Mouse (Mus musculus): ENCODE data around the gene Il18. TPM values are rescaled to one million over a fixed set of nuclear protein-coding genes. Genes with fewer than 3 reads are reported as not detected.
A peak's percentile ranks its signal among the peaks of the same experiment; 100 is the strongest.

Gene Il18
- polyA plus RNA-seq, 1 experiment from 2014 or later, result 6.6 TPM

- no peaks in the 10 kb centered on the region for H3K9me3 ChIP-seq
- no peaks in the 10 kb centered on the region for H3K27me3 ChIP-seq
- ATAC-seq (ENCODE audit: insufficient number of reproducible peaks, low FRiP score, low TSS enrichment, low read depth), result no peak
- peaks cover 11% of the 10 kb centered on the region for H3K4me1 ChIP-seq
- no peak overlapping the region for H3K4me3 ChIP-seq
- 9% methylated on average over 2 of the region's 2 CpGs for WGBS
- no peak overlapping the region for H3K27ac ChIP-seq
- no peak overlapping the region for H3K9ac ChIP-seq
- H3K4me2 ChIP-seq, result no peak overlapping the region
- no peaks in the 10 kb centered on the region for H3K36me3 ChIP-seq
Observed at GRCm38 (mm10) chr9:50530890-50531289, 23.7 kb upstream of the Il18 start.

DNA sequence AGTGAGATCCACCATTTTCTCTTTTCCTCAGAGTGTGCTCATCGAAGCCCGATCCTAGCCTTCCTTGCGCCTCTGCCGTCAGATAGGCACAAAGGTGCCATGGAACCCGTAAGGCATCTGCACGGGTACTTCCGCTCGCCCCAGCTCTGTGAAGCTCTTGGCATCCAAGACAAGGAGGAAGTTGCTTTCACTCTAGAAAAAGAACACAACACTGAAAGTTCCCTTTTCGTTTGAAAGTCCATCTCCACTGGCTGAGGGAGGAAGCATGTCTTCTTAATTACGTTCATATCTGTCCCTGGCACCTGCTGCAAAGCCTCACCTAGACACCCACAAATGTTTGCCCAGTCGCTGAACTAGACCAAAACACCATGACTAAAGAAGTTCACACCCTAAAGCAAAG is 21.3 kb upstream of the Il18 start:
- Histone ChIP-seq H3K27me3 (no peaks in the 10 kb centered on the region), H3K4me1 (no peaks in the 10 kb centered on the region), H3K36me3 (no peaks in the 10 kb centered on the region), H3K4me2 (no peak overlapping the region), H3K27ac (no peak overlapping the region), H3K4me3 (no peak overlapping the region), H3K9ac (no peak overlapping the region), H3K9me3 (no peaks in the 10 kb centered on the region)
- WGBS, result 76% methylated on average over 11 of the region's 11 CpGs
- no peak for ATAC-seq (ENCODE audit: insufficient number of reproducible peaks, low FRiP score, low TSS enrichment, low read depth)

- H3K4me1 ChIP-seq, result no peaks in the 10 kb centered on the region
- no peak overlapping the region for H3K4me2 ChIP-seq
- no peak overlapping the region for H3K9ac ChIP-seq
- H3K27me3 ChIP-seq, result no peaks in the 10 kb centered on the region
- H3K9me3 ChIP-seq, result no peaks in the 10 kb centered on the region
- no peak overlapping the region for H3K27ac ChIP-seq
- no peak overlapping the region for H3K4me3 ChIP-seq
- no peak for ATAC-seq (ENCODE audit: insufficient number of reproducible peaks, low FRiP score, low TSS enrichment, low read depth)
- 68% methylated on average over 3 of the region's 3 CpGs for WGBS
- no peaks in the 10 kb centered on the region for H3K36me3 ChIP-seq
Observed at GRCm38 (mm10) chr9:50533791-50534190, 20.8 kb upstream of the Il18 start.

GRCm38 (mm10) chr9:50535930-50536329 is 18.7 kb upstream of the Il18 start:
- Histone ChIP-seq H3K27ac (no peak overlapping the region), H3K4me2 (no peak overlapping the region), H3K9me3 (no peaks in the 10 kb centered on the region), H3K4me3 (no peak overlapping the region), H3K9ac (no peak overlapping the region), H3K36me3 (no peaks in the 10 kb centered on the region), H3K27me3 (no peaks in the 10 kb centered on the region), H3K4me1 (no peaks in the 10 kb centered on the region)
- ATAC-seq (ENCODE audit: insufficient number of reproducible peaks, low FRiP score, low TSS enrichment, low read depth), result no peak
- 69% methylated on average over 5 of the region's 5 CpGs for WGBS

DNA sequence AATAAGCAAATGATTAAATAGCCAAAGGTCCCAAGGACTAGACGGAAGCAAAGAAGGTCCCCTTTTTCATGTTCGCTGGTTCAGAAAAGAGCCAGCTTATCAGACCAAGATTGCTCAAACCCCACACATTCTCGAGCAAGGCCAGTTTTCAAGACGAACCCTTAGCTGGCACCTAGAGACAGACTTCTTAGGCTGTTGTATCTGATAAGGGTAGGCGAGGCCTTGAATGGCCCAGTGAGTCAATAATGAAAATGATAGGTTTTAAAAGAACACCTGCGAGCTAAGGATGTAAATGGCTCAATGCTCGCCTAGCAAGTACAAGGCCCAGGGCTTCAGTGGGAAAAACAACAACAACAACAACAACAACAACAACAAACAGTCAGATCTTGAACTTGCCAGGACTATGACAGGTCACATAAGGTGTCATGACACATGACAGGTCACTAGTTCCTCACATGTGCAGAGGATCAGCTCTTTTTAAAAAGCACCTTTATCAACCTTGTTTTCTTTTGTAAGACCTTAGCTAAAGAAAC is 18.0 kb upstream of the Il18 start:
- no peaks in the 10 kb centered on the region for H3K4me1 ChIP-seq
- WGBS, result 75% methylated on average over 7 of the region's 7 CpGs
- no peak overlapping the region for H3K4me2 ChIP-seq
- no peaks in the 10 kb centered on the region for H3K27me3 ChIP-seq
- no peaks in the 10 kb centered on the region for H3K36me3 ChIP-seq
- H3K9ac ChIP-seq, result no peak overlapping the region
- no peak overlapping the region for H3K4me3 ChIP-seq
- ATAC-seq (ENCODE audit: insufficient number of reproducible peaks, low FRiP score, low TSS enrichment, low read depth), result no peak
- no peaks in the 10 kb centered on the region for H3K9me3 ChIP-seq
- H3K27ac ChIP-seq, result no peak overlapping the region

- Histone ChIP-seq H3K4me1 (no peaks in the 10 kb centered on the region), H3K9ac (no peak overlapping the region), H3K27me3 (no peaks in the 10 kb centered on the region), H3K36me3 (no peaks in the 10 kb centered on the region), H3K9me3 (no peaks in the 10 kb centered on the region), H3K27ac (no peak overlapping the region), H3K4me2 (no peak overlapping the region), H3K4me3 (no peak overlapping the region)
- ATAC-seq (ENCODE audit: insufficient number of reproducible peaks, low FRiP score, low TSS enrichment, low read depth), result no peak
- 38% methylated on average over 4 of the region's 4 CpGs for WGBS
Observed at GRCm38 (mm10) chr9:50537295-50537694, 17.3 kb upstream of the Il18 start.

GRCm38 (mm10) chr9:50540170-50540569 is 14.5 kb upstream of the Il18 start:
- no peak overlapping the region for H3K27ac ChIP-seq
- ATAC-seq (ENCODE audit: insufficient number of reproducible peaks, low FRiP score, low TSS enrichment, low read depth), result no peak
- H3K4me2 ChIP-seq, result no peak overlapping the region
- H3K27me3 ChIP-seq, result no peaks in the 10 kb centered on the region
- no peak overlapping the region for H3K4me3 ChIP-seq
- 61% methylated on average over 7 of the region's 7 CpGs for WGBS
- no peaks in the 10 kb centered on the region for H3K4me1 ChIP-seq
- no peak overlapping the region for H3K9ac ChIP-seq
- H3K9me3 ChIP-seq, result no peaks in the 10 kb centered on the region
- no peaks in the 10 kb centered on the region for H3K36me3 ChIP-seq

GRCm38 (mm10) chr9:50542401-50542800 is 12.2 kb upstream of the Il18 start:
- Histone ChIP-seq H3K27ac (no peak overlapping the region), H3K36me3 (no peaks in the 10 kb centered on the region), H3K4me3 (no peak overlapping the region), H3K27me3 (no peaks in the 10 kb centered on the region), H3K4me2 (no peak overlapping the region), H3K4me1 (no peaks in the 10 kb centered on the region), H3K9me3 (no peaks in the 10 kb centered on the region), H3K9ac (no peak overlapping the region)
- no peak for ATAC-seq (ENCODE audit: insufficient number of reproducible peaks, low FRiP score, low TSS enrichment, low read depth)
- WGBS, result 62% methylated on average over 9 of the region's 9 CpGs

- no peak for ATAC-seq (ENCODE audit: insufficient number of reproducible peaks, low FRiP score, low TSS enrichment, low read depth)
- 37% methylated on average over 5 of the region's 5 CpGs for WGBS
- H3K9ac ChIP-seq, result no peak overlapping the region
Observed at GRCm38 (mm10) chr9:50547859-50548478, 6.7 kb upstream of the Il18 start.

DNA sequence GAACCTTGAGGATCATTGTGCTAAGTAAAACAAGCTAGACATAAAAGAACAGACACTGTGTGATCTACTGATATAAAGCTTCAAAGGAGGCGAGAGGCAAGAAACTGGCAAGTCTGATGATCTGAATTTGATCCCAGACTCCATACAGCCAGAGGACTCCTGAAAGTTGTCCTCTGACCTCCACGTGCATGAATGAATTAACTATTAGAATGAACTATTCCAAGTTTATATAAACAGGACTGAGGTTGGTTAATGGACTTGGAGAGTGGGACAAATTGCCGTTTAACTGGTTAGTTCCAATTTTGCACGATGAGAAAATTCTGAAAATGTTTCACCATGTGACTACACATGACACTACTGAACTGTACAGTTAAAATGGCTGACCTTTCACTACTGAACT is 5.7 kb upstream of the Il18 start:
- H3K4me3 ChIP-seq, result no peak overlapping the region
- H3K4me1 ChIP-seq, result no peaks in the 10 kb centered on the region
- no peak overlapping the region for H3K27ac ChIP-seq
- no peaks in the 10 kb centered on the region for H3K27me3 ChIP-seq
- WGBS, result 84% methylated on average over 4 of the region's 4 CpGs
- no peak for ATAC-seq (ENCODE audit: insufficient number of reproducible peaks, low FRiP score, low TSS enrichment, low read depth)
- no peak overlapping the region for H3K9ac ChIP-seq
- no peaks in the 10 kb centered on the region for H3K36me3 ChIP-seq
- no peaks in the 10 kb centered on the region for H3K9me3 ChIP-seq
- no peak overlapping the region for H3K4me2 ChIP-seq

More at GRCm38 (mm10) chr9:50547859-50548478, 6.7 kb upstream of the Il18 start:
- Histone ChIP-seq H3K27ac (no peak overlapping the region), H3K4me3 (no peak overlapping the region), H3K36me3 (no peaks in the 10 kb centered on the region), H3K9me3 (no peaks in the 10 kb centered on the region), H3K4me2 (no peak overlapping the region), H3K4me1 (no peaks in the 10 kb centered on the region), H3K27me3 (no peaks in the 10 kb centered on the region)

DNA sequence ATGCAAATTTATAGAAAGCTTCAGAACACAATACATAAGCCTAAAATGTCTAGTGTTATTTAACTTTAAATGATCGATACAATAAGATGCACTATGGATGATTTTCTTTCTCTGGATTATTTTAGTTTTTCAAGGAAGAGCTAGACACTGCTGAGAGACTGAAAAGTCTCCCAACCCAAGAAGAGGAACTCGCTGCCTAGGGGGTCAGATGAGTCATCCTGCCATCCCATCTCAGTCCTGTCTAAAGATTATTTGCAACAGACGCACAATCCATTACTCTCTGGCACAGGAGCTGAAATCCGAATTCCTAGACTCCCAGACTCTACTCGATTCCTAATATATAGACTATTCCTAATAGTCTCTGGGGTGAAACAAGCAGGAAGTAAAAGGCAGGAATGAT is 2.4 kb upstream of the Il18 start:
- no peak for ATAC-seq (ENCODE audit: insufficient number of reproducible peaks, low FRiP score, low TSS enrichment, low read depth)
- Histone ChIP-seq H3K4me3 (no peak overlapping the region), H3K9ac (no peak overlapping the region), H3K27me3 (no peaks in the 10 kb centered on the region), H3K4me1 (0 out of 2 replicates have a peak, but pooled peaks cover 2% of the 10 kb centered on the region), H3K27ac (no peak overlapping the region), H3K36me3 (no peaks in the 10 kb centered on the region), H3K9me3 (no peaks in the 10 kb centered on the region), H3K4me2 (no peak overlapping the region)
- 60% methylated on average over 5 of the region's 5 CpGs for WGBS

GRCm38 (mm10) chr9:50553547-50553946 is 1.1 kb upstream of the Il18 start:
- Histone ChIP-seq H3K4me2 (no peak overlapping the region), H3K4me1 (0 out of 2 replicates have a peak, but pooled peaks cover 2% of the 10 kb centered on the region), H3K27me3 (no peaks in the 10 kb centered on the region), H3K27ac (no peak overlapping the region), H3K4me3 (no peak overlapping the region), H3K36me3 (no peaks in the 10 kb centered on the region), H3K9ac (no peak overlapping the region), H3K9me3 (no peaks in the 10 kb centered on the region)
- ATAC-seq (ENCODE audit: insufficient number of reproducible peaks, low FRiP score, low TSS enrichment, low read depth), result no peak
- 62% methylated on average over 2 of the region's 2 CpGs for WGBS

DNA sequence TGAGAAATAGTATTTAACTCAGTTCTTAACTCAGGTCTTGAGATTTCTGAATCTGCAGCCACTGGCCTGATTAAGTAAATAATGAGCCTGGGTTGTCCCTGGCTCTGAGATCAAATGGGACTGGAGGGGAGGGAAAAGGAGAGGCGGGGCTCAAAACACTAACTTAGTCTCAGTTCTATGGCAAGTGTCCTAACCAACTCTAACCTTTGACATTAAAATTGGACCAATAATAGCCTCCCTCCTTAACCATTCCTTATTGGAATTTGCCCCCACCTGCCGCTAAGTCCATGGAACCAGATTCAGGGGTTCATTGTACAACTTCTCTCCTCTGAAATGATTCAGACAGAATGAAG is 443 bp downstream of the Il18 start, which contains the start of gene Bco2:
Bco2 (minus strand) TSS at position 88 of the 353 bp plus-strand sequence.
- Histone ChIP-seq H3K4me2 (peak within 1 kb of the TSS; percentile 25; the same call in 1 of the 2 replicates), H3K36me3 (no peaks in the 10 kb centered on the region), H3K9ac (no peak within 1 kb of the TSS), H3K27me3 (no peaks in the 10 kb centered on the region), H3K4me3 (no peak within 1 kb of the TSS), H3K9me3 (no peaks in the 10 kb centered on the region), H3K27ac (no peak within 1 kb of the TSS), H3K4me1 (0 out of 2 replicates have a peak, but pooled peaks cover 2% of the 10 kb centered on the region)
- no peak for ATAC-seq (ENCODE audit: insufficient number of reproducible peaks, low FRiP score, low TSS enrichment, low read depth)
- WGBS, result 38% methylated on average over 2 of the region's 2 CpGs
